Mouse (Mus musculus): ENCODE measurements at regions not wholly inside any gene's neighbourhood (a gene's known extent, or its start where the extent isn't known, plus 50 kb on each side); places are given as distances from the start of the nearest gene placed in this dataset.
A peak's percentile ranks its signal among the peaks of the same experiment; 100 is the strongest.

DNA sequence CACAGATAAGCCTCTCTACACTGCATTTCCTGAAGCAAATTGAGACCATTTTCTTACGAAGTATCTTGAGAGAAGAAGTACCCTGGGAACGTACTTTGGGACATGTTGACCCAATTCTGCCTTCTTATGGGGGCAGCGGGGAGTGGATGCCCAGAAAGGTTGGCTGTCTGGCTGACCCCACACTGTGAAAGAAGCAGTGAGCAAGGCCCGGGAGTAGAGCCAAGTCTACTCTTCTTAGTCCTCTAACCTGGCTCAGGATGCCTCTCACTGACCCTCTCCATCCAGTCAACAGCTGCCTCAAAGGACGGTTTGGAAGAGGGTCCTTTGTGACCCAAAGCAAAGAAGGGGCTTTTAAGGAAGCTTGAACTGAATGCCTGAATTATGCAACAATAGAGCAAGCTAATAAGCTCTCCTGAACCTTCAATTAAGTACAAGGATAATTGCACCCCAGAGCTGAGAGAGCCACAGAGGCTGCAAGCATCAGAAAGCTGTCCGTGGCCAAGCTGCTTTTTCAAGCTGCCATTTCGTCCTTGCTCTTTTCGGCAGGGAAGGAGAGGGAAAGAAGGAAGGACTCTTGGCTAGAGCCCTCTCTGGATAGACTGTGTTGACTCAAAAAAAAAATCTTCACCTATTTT lies 70.3 kb downstream of the Pctp start:
- Histone ChIP-seq H3K9me3 (ENCODE audit: control insufficient read depth, low read length) (no peaks in the 10 kb centered on the region), H3K9ac (no peak overlapping the region), H3K27me3 (ENCODE audit: control insufficient read depth, insufficient read depth, low read length) (no peaks in the 10 kb centered on the region), H3K4me2 (replicated peaks) (no peak overlapping the region), H3K36me3 (replicated peaks; ENCODE audit: control insufficient read depth, insufficient read depth) (no peaks in the 10 kb centered on the region), H3K4me3 (replicated peaks; ENCODE audit: low read length) (no peak overlapping the region), H3K4me1 (replicated peaks; ENCODE audit: control insufficient read depth, insufficient read depth, low read length) (peaks cover 4% of the 10 kb centered on the region; the same call in 1 of the 2 replicates), H3K27ac (no peak overlapping the region)
- no peak for DNase-seq (ENCODE audit: low spot score)
- 71% methylated on average over 8 of the region's 8 CpGs for WGBS
- ATAC-seq (ENCODE audit: low FRiP score), result no peak

DNA sequence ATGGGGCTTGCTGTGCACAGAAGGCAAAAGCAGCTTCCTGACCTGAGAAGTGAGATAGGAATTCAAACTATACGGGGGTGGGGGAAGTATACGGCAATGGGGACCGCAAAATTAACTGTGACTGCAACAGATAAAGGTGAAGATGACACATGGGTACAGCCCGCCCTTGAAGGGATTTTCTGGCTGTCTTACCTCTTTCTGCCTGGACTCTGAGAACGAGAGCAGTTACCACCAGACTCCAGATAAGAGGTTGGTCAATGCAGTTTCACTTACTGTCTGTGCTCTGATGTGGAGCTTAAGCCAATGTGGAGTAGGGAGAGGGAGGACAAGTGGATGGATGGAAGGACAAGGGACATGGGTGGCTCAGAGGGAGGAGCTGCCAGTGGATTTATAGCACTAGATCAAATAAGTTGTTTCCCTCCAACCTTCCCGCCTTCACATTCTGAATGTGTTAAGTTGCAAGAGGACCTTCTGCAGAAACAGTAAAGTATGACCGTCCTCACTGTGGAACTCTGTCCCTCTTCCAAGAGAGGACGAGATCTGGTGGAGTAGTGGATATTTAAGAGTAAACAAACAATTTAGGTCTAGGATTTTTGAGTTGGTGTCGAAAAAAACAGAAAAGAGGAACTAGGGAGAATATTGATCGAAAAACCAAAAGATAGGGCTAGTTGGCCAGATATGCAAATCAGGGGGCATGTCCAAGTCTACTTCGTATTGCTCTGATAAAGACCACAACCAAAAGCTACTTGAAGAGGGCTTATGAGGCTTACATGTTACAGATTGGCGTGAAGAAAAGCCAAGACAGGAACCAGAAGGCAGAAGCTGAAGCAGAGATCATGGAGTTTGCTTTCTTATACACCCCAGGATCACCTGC lies 73.3 kb downstream of the Pctp start:
- ATAC-seq (ENCODE audit: low FRiP score) (no peak), DNase-seq (ENCODE audit: low spot score) (no peak)
- H3K27ac ChIP-seq, result no peak overlapping the region
- no peak overlapping the region for H3K4me2 ChIP-seq (replicated peaks)
- WGBS, result 90% methylated on average over 12 of the region's 12 CpGs
- no peaks in the 10 kb centered on the region for H3K27me3 ChIP-seq (ENCODE audit: control insufficient read depth, insufficient read depth, low read length)
- H3K4me1 ChIP-seq (replicated peaks; ENCODE audit: control insufficient read depth, insufficient read depth, low read length), result peaks cover 4% of the 10 kb centered on the region; the same call in 1 of the 2 replicates
- H3K4me3 ChIP-seq (replicated peaks; ENCODE audit: low read length), result no peak overlapping the region
- H3K9me3 ChIP-seq (ENCODE audit: control insufficient read depth, low read length), result no peaks in the 10 kb centered on the region
- H3K36me3 ChIP-seq (replicated peaks; ENCODE audit: control insufficient read depth, insufficient read depth), result no peaks in the 10 kb centered on the region
- no peak overlapping the region for H3K9ac ChIP-seq

DNA sequence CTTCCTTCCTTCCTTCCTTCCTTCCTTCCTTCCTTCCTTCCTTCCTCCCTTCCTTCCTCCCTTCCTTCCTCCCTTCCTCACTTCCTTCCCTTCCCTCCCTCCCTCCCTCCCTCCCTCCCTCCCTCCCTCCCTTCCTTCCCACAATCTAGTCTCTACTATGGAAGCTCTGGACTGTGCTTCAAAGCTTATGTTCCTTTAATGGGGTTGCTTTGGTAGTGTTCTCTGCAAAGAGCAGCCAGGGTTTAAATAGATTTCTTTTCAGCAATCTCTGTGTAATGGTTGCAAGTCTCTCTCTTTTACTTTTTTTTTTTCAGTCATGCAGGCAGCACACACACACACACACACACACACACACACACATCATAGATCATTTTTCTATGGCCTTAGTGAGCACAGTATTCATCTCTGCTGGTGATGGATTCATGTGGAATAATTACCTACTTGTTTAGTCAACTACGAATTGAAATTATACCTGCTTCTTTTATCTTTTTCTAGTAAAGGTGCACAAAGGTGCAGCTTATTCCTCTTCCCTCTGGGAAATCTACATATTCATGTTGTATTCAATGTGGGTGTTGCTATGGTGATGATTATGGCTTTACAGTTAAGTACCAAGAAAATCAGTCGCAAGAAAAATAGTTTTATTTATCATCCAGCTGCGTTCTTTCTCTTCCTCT lies 75.1 kb downstream of the Pctp start:
- no peak for ATAC-seq (ENCODE audit: low FRiP score)
- no peaks in the 10 kb centered on the region for H3K36me3 ChIP-seq (replicated peaks; ENCODE audit: control insufficient read depth, insufficient read depth)
- DNase-seq (ENCODE audit: low spot score), result no peak
- H3K4me2 ChIP-seq (replicated peaks), result no peak overlapping the region
- WGBS, result 51% methylated on average over 3 of the region's 3 CpGs
- H3K4me3 ChIP-seq (replicated peaks; ENCODE audit: low read length), result no peak overlapping the region
- H3K27ac ChIP-seq, result no peak overlapping the region; the same call in 1 of the 2 replicates
- no peaks in the 10 kb centered on the region; the same call in 1 of the 2 replicates for H3K4me1 ChIP-seq (replicated peaks; ENCODE audit: control insufficient read depth, insufficient read depth, low read length)
- no peaks in the 10 kb centered on the region for H3K27me3 ChIP-seq (ENCODE audit: control insufficient read depth, insufficient read depth, low read length)
- no peak overlapping the region for H3K9ac ChIP-seq
- H3K9me3 ChIP-seq (ENCODE audit: control insufficient read depth, low read length), result no peaks in the 10 kb centered on the region

DNA sequence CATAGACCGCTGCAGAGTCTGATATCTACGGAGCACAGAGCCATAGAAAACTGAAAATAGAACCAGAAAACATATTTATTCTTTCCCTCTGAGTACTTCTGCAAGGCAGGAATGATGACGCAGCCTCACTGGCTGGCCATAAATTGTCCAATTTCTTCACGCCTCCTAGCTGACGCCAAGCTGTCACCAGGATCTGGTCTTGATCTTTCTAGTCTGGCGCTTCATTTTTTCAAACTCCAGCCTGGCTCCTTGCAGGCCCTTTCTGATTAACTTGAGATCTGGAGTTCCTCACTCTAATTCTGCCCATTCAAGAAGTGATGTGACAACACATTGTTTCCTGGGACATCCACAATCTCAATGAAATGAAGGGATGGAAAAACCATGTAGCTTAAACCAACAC lies 80.1 kb downstream of the Pctp start:
- Histone ChIP-seq H3K4me3 (replicated peaks; ENCODE audit: low read length) (no peak overlapping the region), H3K27ac (no peak overlapping the region), H3K9me3 (ENCODE audit: control insufficient read depth, low read length) (no peaks in the 10 kb centered on the region), H3K4me2 (replicated peaks) (no peak overlapping the region), H3K4me1 (replicated peaks; ENCODE audit: control insufficient read depth, insufficient read depth, low read length) (no peaks in the 10 kb centered on the region), H3K36me3 (replicated peaks; ENCODE audit: control insufficient read depth, insufficient read depth) (no peaks in the 10 kb centered on the region), H3K27me3 (ENCODE audit: control insufficient read depth, insufficient read depth, low read length) (no peaks in the 10 kb centered on the region), H3K9ac (no peak overlapping the region)
- ATAC-seq (ENCODE audit: low FRiP score), result no peak
- WGBS, result 79% methylated on average over 6 of the region's 6 CpGs
- DNase-seq (ENCODE audit: low spot score), result no peak

DNA sequence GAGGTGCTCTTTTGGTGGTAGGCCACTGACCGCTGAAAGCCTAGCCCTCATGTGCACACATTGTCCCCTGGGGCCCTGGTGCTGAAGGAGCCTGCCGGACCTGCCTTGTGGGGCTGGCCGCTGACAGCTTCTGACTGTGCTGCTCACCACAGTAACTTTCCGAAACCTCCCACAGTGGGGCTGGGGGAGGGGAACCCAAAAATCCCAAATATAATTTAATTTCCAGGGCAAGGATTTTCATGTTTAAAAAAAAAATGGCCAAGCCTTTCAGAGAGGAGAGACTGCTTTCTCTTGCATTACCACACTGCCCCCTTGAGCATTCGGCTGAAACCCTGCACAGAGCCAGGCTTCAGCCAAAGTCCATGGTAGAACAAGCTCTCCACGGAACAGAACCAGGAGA lies 81.5 kb downstream of the Pctp start:
- 59% methylated on average over 6 of the region's 6 CpGs for WGBS
- peak; percentile 63 for DNase-seq (ENCODE audit: low spot score)
- ATAC-seq (ENCODE audit: low FRiP score), result no peak
- Histone ChIP-seq H3K36me3 (replicated peaks; ENCODE audit: control insufficient read depth, insufficient read depth) (no peaks in the 10 kb centered on the region), H3K9me3 (ENCODE audit: control insufficient read depth, low read length) (no peaks in the 10 kb centered on the region), H3K27me3 (ENCODE audit: control insufficient read depth, insufficient read depth, low read length) (no peaks in the 10 kb centered on the region), H3K4me3 (replicated peaks; ENCODE audit: low read length) (no peak overlapping the region), H3K9ac (no peak overlapping the region), H3K4me2 (replicated peaks) (no peak overlapping the region), H3K4me1 (replicated peaks; ENCODE audit: control insufficient read depth, insufficient read depth, low read length) (no peaks in the 10 kb centered on the region), H3K27ac (no peak overlapping the region)

DNA sequence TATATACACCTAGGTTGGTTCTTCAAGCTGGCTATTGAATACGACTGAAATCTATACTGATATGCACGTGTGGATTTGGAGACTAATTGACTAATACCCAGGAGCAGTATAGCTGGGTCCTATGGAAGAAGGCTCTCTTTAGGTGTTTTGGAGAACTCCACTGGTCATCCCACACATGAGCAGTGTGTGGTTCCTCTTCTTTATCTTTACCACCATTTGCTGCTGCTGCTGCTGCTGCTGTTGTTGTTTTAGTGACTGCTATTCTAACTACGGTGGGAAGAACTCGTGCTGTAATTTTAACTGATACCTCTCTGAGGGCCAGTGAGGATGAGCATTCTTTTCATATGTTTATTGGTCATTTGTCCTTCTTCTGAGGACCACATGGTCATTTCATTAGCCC lies 86.9 kb downstream of the Pctp start:
- no peak for ATAC-seq (ENCODE audit: low FRiP score)
- no peaks in the 10 kb centered on the region for H3K36me3 ChIP-seq (replicated peaks; ENCODE audit: control insufficient read depth, insufficient read depth)
- no peak overlapping the region for H3K27ac ChIP-seq
- H3K4me2 ChIP-seq (replicated peaks), result no peak overlapping the region
- DNase-seq (ENCODE audit: low spot score), result no peak
- H3K9ac ChIP-seq, result no peak overlapping the region
- no peaks in the 10 kb centered on the region for H3K4me1 ChIP-seq (replicated peaks; ENCODE audit: control insufficient read depth, insufficient read depth, low read length)
- H3K27me3 ChIP-seq (ENCODE audit: control insufficient read depth, insufficient read depth, low read length), result no peaks in the 10 kb centered on the region
- WGBS, result 82% methylated on average over 4 of the region's 4 CpGs
- H3K4me3 ChIP-seq (replicated peaks; ENCODE audit: low read length), result no peak overlapping the region
- H3K9me3 ChIP-seq (ENCODE audit: control insufficient read depth, low read length), result no peaks in the 10 kb centered on the region

DNA sequence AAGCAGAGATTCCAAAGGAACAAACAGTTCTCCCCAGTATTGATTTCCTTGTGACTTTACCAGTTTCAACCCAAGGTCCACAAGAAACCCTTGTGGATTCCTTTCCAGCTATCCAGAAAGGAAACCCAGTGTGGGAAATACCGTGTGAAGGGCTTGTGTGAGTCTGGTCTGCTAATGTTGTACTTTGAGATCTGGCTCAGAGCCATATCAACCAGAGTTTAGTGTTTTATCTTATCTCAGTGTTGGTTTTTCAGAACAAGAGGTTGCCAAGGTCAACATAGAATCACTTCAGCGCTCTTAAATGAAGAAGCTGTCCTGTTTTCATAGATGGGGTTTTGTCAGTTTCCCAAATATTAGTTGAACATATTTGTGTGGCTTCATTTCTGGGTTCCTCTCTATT lies 88.1 kb downstream of the Pctp start:
- Histone ChIP-seq H3K4me3 (replicated peaks; ENCODE audit: low read length) (no peak overlapping the region), H3K4me1 (replicated peaks; ENCODE audit: control insufficient read depth, insufficient read depth, low read length) (no peaks in the 10 kb centered on the region), H3K9me3 (ENCODE audit: control insufficient read depth, low read length) (no peaks in the 10 kb centered on the region), H3K9ac (no peak overlapping the region), H3K27ac (no peak overlapping the region), H3K4me2 (replicated peaks) (no peak overlapping the region), H3K36me3 (replicated peaks; ENCODE audit: control insufficient read depth, insufficient read depth) (no peaks in the 10 kb centered on the region), H3K27me3 (ENCODE audit: control insufficient read depth, insufficient read depth, low read length) (no peaks in the 10 kb centered on the region)
- WGBS, result 88% methylated on average over 2 of the region's 2 CpGs
- DNase-seq (ENCODE audit: low spot score), result no peak
- ATAC-seq (ENCODE audit: low FRiP score), result no peak

DNA sequence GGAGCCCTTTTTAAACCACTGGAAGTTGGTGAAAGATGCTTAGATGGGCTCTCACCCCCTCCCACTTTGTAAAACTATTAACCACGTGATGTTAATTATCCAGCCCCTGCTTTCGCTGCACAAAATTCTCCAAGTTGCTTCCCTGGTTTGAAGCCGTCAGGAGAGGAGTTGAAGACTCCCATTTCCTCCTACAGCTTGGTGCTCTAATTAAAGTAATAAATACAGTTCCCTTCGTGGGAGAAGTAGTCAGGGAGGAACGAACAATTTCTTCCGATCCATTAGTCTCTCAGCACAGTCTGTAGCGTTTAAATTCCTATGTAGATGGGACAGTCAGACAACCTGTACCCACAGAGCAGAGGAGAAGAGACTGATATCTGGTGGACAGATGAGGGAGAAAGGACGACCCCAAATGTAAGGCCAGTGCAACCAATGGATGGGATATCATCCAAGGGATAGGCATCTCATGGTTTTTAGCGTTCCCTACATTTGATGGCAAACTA lies 101.4 kb downstream of the Pctp start:
- Histone ChIP-seq H3K4me2 (replicated peaks) (no peak overlapping the region), H3K36me3 (replicated peaks; ENCODE audit: control insufficient read depth, insufficient read depth) (no peaks in the 10 kb centered on the region), H3K4me1 (replicated peaks; ENCODE audit: control insufficient read depth, insufficient read depth, low read length) (peaks cover 16% of the 10 kb centered on the region; the same call in 1 of the 2 replicates), H3K27ac (no peak overlapping the region), H3K9ac (no peak overlapping the region), H3K4me3 (replicated peaks; ENCODE audit: low read length) (no peak overlapping the region), H3K27me3 (ENCODE audit: control insufficient read depth, insufficient read depth, low read length) (no peaks in the 10 kb centered on the region), H3K9me3 (ENCODE audit: control insufficient read depth, low read length) (no peaks in the 10 kb centered on the region)
- ATAC-seq (ENCODE audit: low FRiP score) (no peak), DNase-seq (ENCODE audit: low spot score) (no peak)
- 68% methylated on average over 9 of the region's 9 CpGs for WGBS

DNA sequence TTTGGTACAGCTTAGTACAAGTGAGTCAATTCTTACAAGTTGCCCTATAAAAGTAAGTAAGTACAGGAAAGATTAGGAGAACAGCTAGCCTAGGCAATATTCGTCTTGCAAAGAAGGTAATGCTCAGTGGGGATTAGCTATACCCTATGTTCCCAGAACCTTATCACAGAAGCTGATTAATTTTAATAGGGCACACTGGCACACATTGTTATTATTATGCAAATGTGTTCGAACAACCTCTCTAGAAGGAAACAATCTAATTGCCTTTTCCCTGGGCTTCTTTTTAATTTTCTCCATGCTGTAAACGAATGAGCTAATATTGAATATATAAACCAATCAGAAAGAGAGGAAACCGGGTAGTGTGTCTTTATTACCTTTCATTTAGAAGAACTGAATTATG lies 104.2 kb downstream of the Pctp start:
- WGBS, result 34% methylated on average over 4 of the region's 4 CpGs
- peaks cover 16% of the 10 kb centered on the region; the same call in 1 of the 2 replicates for H3K4me1 ChIP-seq (replicated peaks; ENCODE audit: control insufficient read depth, insufficient read depth, low read length)
- no peak overlapping the region for H3K4me2 ChIP-seq (replicated peaks)
- H3K9ac ChIP-seq, result no peak overlapping the region
- ATAC-seq (ENCODE audit: low FRiP score) (no peak; the same call in 1 of the 2 replicates), DNase-seq (ENCODE audit: low spot score) (no peak)
- H3K36me3 ChIP-seq (replicated peaks; ENCODE audit: control insufficient read depth, insufficient read depth), result no peaks in the 10 kb centered on the region
- H3K4me3 ChIP-seq (replicated peaks; ENCODE audit: low read length), result no peak overlapping the region
- H3K27ac ChIP-seq, result peak overlapping the region; percentile 64
- H3K27me3 ChIP-seq (ENCODE audit: control insufficient read depth, insufficient read depth, low read length), result no peaks in the 10 kb centered on the region
- H3K9me3 ChIP-seq (ENCODE audit: control insufficient read depth, low read length), result no peaks in the 10 kb centered on the region
